Mouse (Mus musculus) layer of hippocampus, postnatal 14 days (tissue): ENCODE measurements around the gene D17Wsu92e. TPM values are rescaled to one million over a fixed set of nuclear protein-coding genes. Genes with fewer than 3 reads are reported as not detected.
A peak's percentile ranks its signal among the peaks of the same experiment; 100 is the strongest.

Experiments
- DNase-seq, 2 experiments: peaks; one replicate each; pipeline ENCODE4 v3.0.0; 2021 to 2022; ENCODE audit warnings: low spot score in 2 of 2, mixed read lengths in 1 of 2
- total RNA-seq, 2 experiments: library from RNA; stranded (reverse); gene quantifications; 2 replicates each; pipeline ENCODE4 v1.2.3; 2021

D17Wsu92e gene
- total RNA-seq, 2 experiments from 2014 or later, result 121 to 130 TPM

DNA sequence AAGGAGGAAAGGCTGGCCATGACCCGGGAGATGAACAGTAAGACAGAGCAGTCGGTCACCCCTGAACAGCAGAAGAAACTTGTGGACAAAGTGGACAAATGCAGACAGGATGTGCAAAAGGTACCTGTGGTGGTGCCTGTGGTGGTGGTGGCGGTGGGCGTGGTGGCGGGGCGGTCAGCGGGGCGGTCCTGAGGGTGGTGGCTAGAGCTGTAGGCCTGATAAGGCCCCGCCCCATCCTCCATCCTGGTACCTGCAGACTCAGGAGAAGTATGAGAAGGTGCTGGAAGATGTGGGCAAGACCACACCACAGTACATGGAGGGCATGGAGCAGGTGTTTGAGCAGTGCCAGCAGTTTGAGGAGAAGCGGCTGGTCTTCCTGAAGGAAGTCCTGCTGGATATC lies 114.8 kb downstream of the D17Wsu92e start:
- no peak for DNase-seq

DNA sequence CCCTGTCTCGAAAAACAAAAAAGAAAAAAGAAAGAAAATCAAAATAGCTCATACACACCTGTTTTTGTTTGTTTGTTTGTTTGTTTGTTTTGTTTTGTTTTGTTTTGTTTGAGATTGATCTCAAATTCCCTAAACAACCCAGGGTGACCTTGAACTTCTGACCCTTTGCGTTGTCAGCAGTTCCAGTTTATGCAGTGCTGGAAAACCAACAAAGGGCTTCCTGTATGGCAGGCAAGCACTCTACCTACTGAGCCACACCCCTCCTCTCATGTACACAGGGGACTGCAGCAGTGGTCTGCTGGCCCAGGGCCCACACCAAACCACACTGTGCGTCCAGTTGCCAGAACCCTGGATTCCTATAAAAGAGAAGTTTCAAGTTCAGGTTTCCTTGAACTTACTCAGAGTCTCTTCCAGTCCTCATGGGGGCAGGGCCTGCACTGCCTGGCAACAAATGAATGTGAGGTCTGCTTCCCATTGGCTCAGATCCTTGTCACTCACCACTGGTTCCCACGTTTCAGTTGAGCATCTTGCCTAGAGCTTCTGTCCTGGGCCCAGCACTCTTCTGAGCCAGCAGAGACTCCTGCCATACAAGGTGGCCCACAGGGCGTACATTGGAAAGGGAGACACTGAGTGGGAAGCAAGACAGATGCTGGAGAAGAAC lies 116.4 kb downstream of the D17Wsu92e start:
- peak in 1 of 2 experiments; percentile 65 for DNase-seq

DNA sequence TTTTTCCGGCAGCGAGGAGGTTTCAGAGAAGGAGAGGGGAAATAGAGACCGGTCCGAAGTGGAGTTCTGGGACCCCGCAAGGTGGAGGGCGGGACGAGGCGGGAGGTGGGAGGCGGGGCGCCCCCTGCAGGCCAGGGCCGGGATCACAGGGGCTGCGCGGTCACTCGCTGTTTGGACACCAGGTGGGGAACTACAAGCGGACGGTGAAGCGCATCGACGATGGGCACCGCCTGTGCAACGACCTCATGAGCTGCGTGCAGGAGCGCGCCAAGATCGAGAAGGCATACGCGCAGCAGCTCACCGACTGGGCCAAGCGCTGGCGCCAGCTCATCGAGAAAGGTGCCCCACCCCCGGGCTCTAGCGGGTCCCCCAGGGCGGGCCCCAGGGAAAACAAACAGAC lies 117.9 kb downstream of the D17Wsu92e start:
- DNase-seq, result no peak

DNA sequence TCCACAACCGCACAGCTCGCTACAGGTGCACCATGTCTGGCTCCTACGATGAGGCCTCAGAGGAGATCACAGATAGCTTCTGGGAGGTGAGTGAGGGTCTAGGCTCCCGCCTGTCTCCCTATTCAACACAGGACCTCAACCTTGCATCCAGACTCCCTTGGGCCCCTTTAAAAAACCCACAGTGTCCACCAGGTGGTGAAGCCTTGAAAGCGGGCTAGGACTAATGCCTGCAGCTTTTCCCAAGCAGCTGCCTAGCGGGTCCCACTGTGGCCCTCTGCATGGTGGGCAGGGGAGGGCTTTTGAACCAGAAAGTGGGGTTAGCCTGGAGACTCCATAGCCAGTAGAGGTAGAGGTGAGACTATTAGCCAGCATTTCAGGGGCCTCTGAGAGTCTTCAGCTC lies 118.6 kb downstream of the D17Wsu92e start:
- DNase-seq, result no peak

Other genes with a start within 250 kb of the D17Wsu92e start
- 100 to 1,000 TPM; 487 to 502 TPM for gene Nudt3, start 197.2 kb downstream of the D17Wsu92e start, total RNA-seq
- not detected for gene RPS10-NUDT3, start 185.4 kb downstream of the D17Wsu92e start, total RNA-seq
- 100 to 1,000 TPM; 413 to 460 TPM for gene Rps10, start 184.0 kb downstream of the D17Wsu92e start, total RNA-seq
- gene Pacsin1, start 165.1 kb downstream of the D17Wsu92e start, total RNA-seq, result 100 to 1,000 TPM; 270 to 280 TPM
- gene Spdef, start 91.7 kb downstream of the D17Wsu92e start, total RNA-seq, result under 1 TPM; 0.25 to 0.26 TPM
- 10 to 100 TPM; 65.3 to 70.2 TPM for gene Snrpc, start 17.5 kb upstream of the D17Wsu92e start, total RNA-seq
- 10 to 100 TPM; 16.1 to 20.3 TPM for gene Uhrf1bp1, start 35.8 kb upstream of the D17Wsu92e start, total RNA-seq
- 10 to 100 TPM; 38.0 to 39.5 TPM for gene Anks1, start 88.7 kb upstream of the D17Wsu92e start, total RNA-seq
- 10 to 100 TPM; 29.7 to 35.7 TPM for gene Taf11, start 89.2 kb upstream of the D17Wsu92e start, total RNA-seq